Mouse (Mus musculus): ENCODE results near the gene Cldn22. TPM values are rescaled to one million over a fixed set of nuclear protein-coding genes. Genes with fewer than 3 reads are reported as not detected.

Gene Cldn22
- polyA plus RNA-seq, 1 experiment from 2014 or later, result not detected

Other genes starting within 250 kb of the Cldn22 start
- gene Ing2, start 148.9 kb upstream of the Cldn22 start, polyA plus RNA-seq (2014; fragmentation: Nextera tagmentation; extraction: Ambion mirVana), result 14.3 and 14.4 TPM in 2 replicates
- 38.2 and 38.6 TPM in 2 replicates for gene Cdkn2aip, start 110.5 kb upstream of the Cldn22 start, polyA plus RNA-seq (2014; fragmentation: Nextera tagmentation; extraction: Ambion mirVana)
- gene Cldn24, start 2.3 kb upstream of the Cldn22 start, polyA plus RNA-seq (2014; fragmentation: Nextera tagmentation; extraction: Ambion mirVana), result not detected in 2 replicates
- 8.8 and 9.7 TPM in 2 replicates for gene Wwc2, start 166.4 kb downstream of the Cldn22 start, polyA plus RNA-seq (2014; fragmentation: Nextera tagmentation; extraction: Ambion mirVana)